Mouse (Mus musculus) kidney, adult 10 weeks (tissue): ENCODE results near the gene Dynll2. TPM values are rescaled to one million over a fixed set of nuclear protein-coding genes. Genes with fewer than 3 reads are reported as not detected.

ENCODE experiments used
- polyA plus RNA-seq: library from polyadenylated mRNA; stranded (reverse); fragments of 350-450 nt; fragmentation: Illumina TruSeq; extraction: RNeasy Lipid Tissue Mini Kit (QIAGEN cat#74804); gene quantifications from one replicate; pipeline ENCODE4 v1.2.3, GENCODE M21; 2014; ENCODE audit warnings: low read depth, low replicate concordance

Dynll2 gene
- 152 TPM for polyA plus RNA-seq

DNA sequence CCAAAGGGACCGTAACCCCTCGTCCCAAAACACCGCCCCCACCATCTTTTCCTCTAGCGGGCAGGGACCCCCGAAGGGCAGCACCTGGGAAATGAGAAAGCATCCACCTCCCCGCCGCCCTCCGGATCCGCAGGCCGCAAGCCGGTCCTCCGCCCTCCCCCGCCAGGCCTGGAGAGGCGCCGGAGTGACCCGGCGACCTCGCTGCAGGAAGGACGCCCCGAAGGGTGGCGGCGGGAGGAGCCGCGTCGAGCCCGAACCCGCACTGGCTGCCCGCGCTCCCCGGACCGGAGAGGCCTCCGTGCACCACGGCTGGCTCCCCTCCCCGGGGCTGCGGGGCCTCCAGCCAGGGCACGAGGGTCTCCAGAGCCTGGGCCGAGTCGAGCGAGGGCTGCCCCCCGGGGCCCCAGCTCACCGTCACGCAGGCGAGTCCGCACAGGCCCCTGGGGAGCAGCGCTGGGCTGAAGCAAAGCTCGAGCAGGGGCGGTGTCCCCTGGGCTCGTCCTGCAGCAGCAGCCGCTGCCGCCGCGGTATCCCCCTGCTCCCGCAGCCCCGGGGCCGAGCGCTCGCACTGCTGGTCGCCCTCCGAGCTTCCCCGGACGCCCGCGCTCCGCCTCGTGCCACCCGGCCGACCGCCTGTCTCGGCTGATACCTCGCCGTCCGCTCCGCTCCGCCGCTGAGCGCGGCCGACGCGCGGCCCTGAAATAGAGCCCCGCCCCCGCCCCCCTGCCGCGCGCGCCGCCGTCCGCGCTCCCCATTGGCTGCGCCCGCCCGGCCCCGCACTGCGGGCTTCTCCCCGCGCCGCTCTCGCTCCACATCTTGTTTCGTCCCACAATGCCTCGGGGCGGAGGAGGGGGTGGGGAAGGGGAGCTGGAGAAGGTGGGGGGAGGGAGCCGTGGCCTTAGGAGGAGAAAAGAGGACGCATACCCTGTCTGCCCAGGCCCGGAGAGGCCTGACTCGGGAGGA is at the start of gene Dynll2:
Dynll2 (minus strand) TSS at position 703 of the 963 bp plus-strand sequence.

Other genes with a start within 250 kb of the Dynll2 start
- gene Supt4a, start 250.0 kb downstream of the Dynll2 start, polyA plus RNA-seq, result 22.1 TPM
- gene Tspoap1, start 227.0 kb downstream of the Dynll2 start, polyA plus RNA-seq, result 0.65 TPM
- not detected for gene Mpo, start 194.0 kb downstream of the Dynll2 start, polyA plus RNA-seq
- not detected for gene Lpo, start 159.2 kb downstream of the Dynll2 start, polyA plus RNA-seq
- gene Mks1, start 134.3 kb downstream of the Dynll2 start, polyA plus RNA-seq, result 1.5 TPM
- not detected for gene Epx, start 112.0 kb downstream of the Dynll2 start, polyA plus RNA-seq
- not detected for gene Olfr462, start 95.3 kb downstream of the Dynll2 start, polyA plus RNA-seq
- gene Olfr463, start 90.1 kb downstream of the Dynll2 start, polyA plus RNA-seq, result not detected
- not detected for gene Olfr464, start 66.6 kb downstream of the Dynll2 start, polyA plus RNA-seq
- gene Srsf1, start 59.8 kb upstream of the Dynll2 start, polyA plus RNA-seq, result 437 TPM
- gene Vezf1, start 80.7 kb upstream of the Dynll2 start, polyA plus RNA-seq, result 68.6 TPM
- gene Cuedc1, start 110.5 kb upstream of the Dynll2 start, polyA plus RNA-seq, result 5.8 TPM
- gene Mrps23, start 216.9 kb upstream of the Dynll2 start, polyA plus RNA-seq, result 77.2 TPM